In the genomic region with DNA sequence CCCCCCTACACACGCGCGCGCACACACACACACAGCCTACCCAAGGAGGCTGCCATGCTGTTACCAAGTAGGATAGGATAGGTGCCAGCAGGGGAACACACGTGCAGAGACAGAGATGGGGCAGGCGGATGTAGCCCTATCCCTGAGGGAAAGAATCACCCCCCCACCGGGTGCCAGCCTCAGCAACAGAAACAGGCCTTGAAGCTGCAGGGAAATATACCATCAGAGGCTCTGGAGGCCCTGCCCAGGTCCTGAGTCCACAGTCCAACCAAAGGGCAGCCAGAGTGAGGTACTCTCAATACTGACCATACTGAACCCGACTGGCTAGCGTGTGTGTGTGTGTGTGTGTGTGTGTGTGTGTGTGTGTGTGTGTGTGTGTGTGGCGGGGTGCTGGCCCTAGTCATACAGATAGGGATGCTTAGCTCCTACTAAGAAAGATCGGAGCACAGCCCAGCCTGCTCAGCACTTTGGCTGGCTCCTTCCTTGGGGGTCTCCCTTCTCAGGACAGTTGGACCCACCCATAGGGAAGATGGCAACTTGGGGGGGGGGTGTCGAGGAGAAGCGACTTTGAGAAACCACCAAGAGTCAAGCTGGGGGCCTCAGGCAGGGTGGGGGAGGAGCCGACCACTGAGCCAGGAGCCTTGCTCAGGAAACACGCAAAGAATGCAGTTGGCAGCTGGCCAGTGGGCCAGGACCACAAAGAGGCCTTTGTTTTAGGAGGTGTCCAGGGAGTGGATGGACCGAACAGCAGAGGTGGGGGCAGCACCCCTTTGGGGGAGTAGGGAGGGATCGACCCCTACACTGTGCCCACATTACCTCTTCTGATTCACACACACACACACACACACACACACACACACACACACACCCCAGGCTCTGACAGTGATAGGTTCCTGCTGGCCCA, we compare ENCODE assay signal across 7 mouse cellular contexts. TPM values are rescaled to one million over a fixed set of nuclear protein-coding genes. Genes with fewer than 3 reads are reported as not detected.
A peak's percentile ranks its signal among the peaks of the same experiment; 100 is the strongest.
DNase-seq lines count a peak whose midpoint lies in the region; ATAC-seq and TF ChIP-seq lines count a peak whose summit lies in the region.

No protein-coding gene starts in this region.

- no peak overlapping the region for H3K4me2 ChIP-seq in hindbrain, embryonic 16.5 days (ENCODE audit: low read length)
- H3K4me2 ChIP-seq in liver, embryonic 11.5 days = peak overlapping the region; percentile 46
- H3K4me2 ChIP-seq in myocyte (ENCODE audit: low read depth) = peak overlapping the region; percentile 81

- H3K27me3 ChIP-seq in hindbrain, embryonic 16.5 days (replicated peaks; ENCODE audit: control insufficient read depth, insufficient read depth, low read length) = peaks cover 30% of the 10 kb centered on the region
- H3K27me3 ChIP-seq in liver, embryonic 11.5 days (replicated peaks; ENCODE audit: control insufficient read depth, insufficient read depth, low read length) = peaks cover 67% of the 10 kb centered on the region
- no peaks in the 10 kb centered on the region for H3K27me3 ChIP-seq in myocyte (ENCODE audit: control insufficient read depth, insufficient read depth, insufficient read length)

- no peaks in the 10 kb centered on the region for H3K9me3 ChIP-seq in hindbrain, embryonic 16.5 days (ENCODE audit: control insufficient read depth, low read length)
- no peaks in the 10 kb centered on the region for H3K9me3 ChIP-seq in liver, embryonic 11.5 days (ENCODE audit: control insufficient read depth, low read length)

- no peak overlapping the region for H3K4me3 ChIP-seq in hindbrain, embryonic 16.5 days (ENCODE audit: low read length)
- no peak overlapping the region for H3K4me3 ChIP-seq in liver, embryonic 11.5 days (ENCODE audit: low read depth, low read length)
- H3K4me3 ChIP-seq in myocyte = peak overlapping the region; percentile 15

- no peak overlapping the region for H3ac ChIP-seq in myocyte (ENCODE audit: control insufficient read depth, insufficient read length)

- H3K4me1 ChIP-seq in hindbrain, embryonic 16.5 days (ENCODE audit: control insufficient read depth, insufficient read depth, low read depth, low read length) = peaks cover 65% of the 10 kb centered on the region
- peaks cover 40% of the 10 kb centered on the region for H3K4me1 ChIP-seq in liver, embryonic 11.5 days (replicated peaks; ENCODE audit: control insufficient read depth, insufficient read depth, low read length)

- peak overlapping the region; percentile 80 for H3K27ac ChIP-seq in hindbrain, embryonic 16.5 days (ENCODE audit: low read depth, low read length)
- H3K27ac ChIP-seq in liver, embryonic 11.5 days (ENCODE audit: low read depth, low read length) = peak overlapping the region; percentile 9; the same call in 1 of the 2 replicates

- H3K9ac ChIP-seq in hindbrain, embryonic 16.5 days (ENCODE audit: low read depth, low read length) = peak overlapping the region; percentile 27; the same call in 1 of the 2 replicates
- 0 out of 2 replicates have a peak overlapping the region, but pooled peaks have one; percentile 8 for H3K9ac ChIP-seq in liver, embryonic 11.5 days (ENCODE audit: low read depth, low read length)

- no peaks in the 10 kb centered on the region for H3K36me3 ChIP-seq in hindbrain, embryonic 16.5 days (ENCODE audit: control insufficient read depth, insufficient read depth, low read length)
- H3K36me3 ChIP-seq in liver, embryonic 11.5 days (ENCODE audit: control insufficient read depth, insufficient read depth, low read length) = no peaks in the 10 kb centered on the region
- H3K36me3 ChIP-seq in myocyte (ENCODE audit: control insufficient read depth, insufficient read depth) = no peaks in the 10 kb centered on the region

- peaks cover 22% of the 10 kb centered on the region for H3K79me2 ChIP-seq in myocyte (ENCODE audit: control insufficient read depth, insufficient read depth)

- peak; percentile 23 for DNase-seq in ES-CJ7 (ENCODE audit: low read depth, low spot score)
- DNase-seq in brain, adult 2 months (ENCODE audit: low read depth, low spot score) = peak; percentile 66
- DNase-seq in gastrocnemius, postnatal 25 days = peak; percentile 76
- no peak for DNase-seq in liver, embryonic 11.5 days (ENCODE audit: low spot score)

- peak; percentile 71 for ATAC-seq in hindbrain, embryonic 16.5 days
- ATAC-seq in liver, embryonic 11.5 days (replicated peaks; ENCODE audit: low FRiP score) = 0 out of 2 replicates have a peak, but pooled peaks have one; percentile 27
- no peak for ATAC-seq in inflammation-experienced regulatory T-cells, adult 6 months

- TF ChIP-seq POLR2A in myocyte (IDR thresholded peaks at IDR 0.05; ENCODE audit: insufficient read length, low read depth) = no peak

- 5% methylated on average over 15 of the region's 17 CpGs for WGBS in hindbrain, embryonic 16.5 days
- WGBS in liver, embryonic 11.5 days = 31% methylated on average over 17 of the region's 17 CpGs

TF ChIP-seq in myocyte, 11 proteins besides CTCF, POLR2A, EP300 and RAD21:
- peak in 1 of 3 experiments; percentile 20 for TF ChIP-seq MYOG (IDR thresholded peaks at IDR 0.05; ENCODE audit: control insufficient read depth in 1 of 3, insufficient read depth in 1 of 3, insufficient read length in 2 of 3, low read depth in 2 of 3)
- no peak for TF ChIP-seq POLR2AphosphoS2 (IDR thresholded peaks at IDR 0.05; ENCODE audit: insufficient read length, low read depth)

RNA-seq across cellular contexts. Expression of gene G430095P16Rik, which starts 21.0 kb away (rescaled TPM):
- under 1 TPM; 0.54 to 0.67 TPM for total RNA-seq in gastrocnemius, postnatal 25 days (2021)
- polyA plus RNA-seq in hindbrain, embryonic 16.5 days (2015; fragmentation: Nextera tagmentation; extraction: Ambion mirVana) = 0.82 and 0.89 TPM in 2 replicates
- 11.8 and 12.3 TPM in 2 replicates for polyA plus RNA-seq in liver, embryonic 11.5 days (2014; fragmentation: Nextera tagmentation; extraction: Ambion mirVana)
- 9.4 TPM for polyA plus RNA-seq in myocyte (2012; fragmentation: generic; extraction: Trizol)
- polyA plus RNA-seq in inflammation-experienced regulatory T-cells, adult 6 months (2017; shearing (Covaris generic)) = 10 to 100 TPM; 11.7 to 25.0 (median 21.7) TPM

RNA-seq across cellular contexts. Expression of gene Lyl1, which starts 42.5 kb away (rescaled TPM):
- 1 to 10 TPM; 1.3 to 2.0 TPM for total RNA-seq in gastrocnemius, postnatal 25 days (2021)
- 2.6 and 3.2 TPM in 2 replicates for polyA plus RNA-seq in hindbrain, embryonic 16.5 days (2015; fragmentation: Nextera tagmentation; extraction: Ambion mirVana)
- 67.9 and 68.6 TPM in 2 replicates for polyA plus RNA-seq in liver, embryonic 11.5 days (2014; fragmentation: Nextera tagmentation; extraction: Ambion mirVana)
- not detected for polyA plus RNA-seq in myocyte (2012; fragmentation: generic; extraction: Trizol)
- polyA plus RNA-seq in inflammation-experienced regulatory T-cells, adult 6 months (2017; shearing (Covaris generic)) = 1 to 10 TPM in 2 of 3 experiments, under 1 TPM in 1; 0.20 to 2.7 (median 1.3) TPM

RNA-seq across cellular contexts. Expression of gene Nacc1, which starts 56.1 kb away (rescaled TPM):
- 10 to 100 TPM; 20.0 to 22.2 TPM for total RNA-seq in gastrocnemius, postnatal 25 days (2021)
- polyA plus RNA-seq in hindbrain, embryonic 16.5 days (2015; fragmentation: Nextera tagmentation; extraction: Ambion mirVana) = 12.4 and 15.5 TPM in 2 replicates
- polyA plus RNA-seq in liver, embryonic 11.5 days (2014; fragmentation: Nextera tagmentation; extraction: Ambion mirVana) = 23.0 and 25.2 TPM in 2 replicates
- 56.1 TPM for polyA plus RNA-seq in myocyte (2012; fragmentation: generic; extraction: Trizol)
- polyA plus RNA-seq in inflammation-experienced regulatory T-cells, adult 6 months (2017; shearing (Covaris generic)) = 1 to 10 TPM; 9.2 to 9.5 (median 9.4) TPM

RNA-seq across cellular contexts. Expression of gene Nfix, which starts 56.4 kb away (rescaled TPM):
- total RNA-seq in gastrocnemius, postnatal 25 days (2021) = 100 to 1,000 TPM; 447 to 529 TPM
- polyA plus RNA-seq in hindbrain, embryonic 16.5 days (2015; fragmentation: Nextera tagmentation; extraction: Ambion mirVana) = 94.3 and 109 TPM in 2 replicates
- polyA plus RNA-seq in liver, embryonic 11.5 days (2014; fragmentation: Nextera tagmentation; extraction: Ambion mirVana) = 5.0 and 7.1 TPM in 2 replicates
- 65.7 TPM for polyA plus RNA-seq in myocyte (2012; fragmentation: generic; extraction: Trizol)
- polyA plus RNA-seq in inflammation-experienced regulatory T-cells, adult 6 months (2017; shearing (Covaris generic)) = 1 to 10 TPM in 2 of 3 experiments, under 1 TPM in 1; 0.92 to 6.3 (median 3.1) TPM

RNA-seq across cellular contexts. Expression of gene Trmt1, which starts 57.7 kb away (rescaled TPM):
- 10 to 100 TPM; 36.7 to 40.2 TPM for total RNA-seq in gastrocnemius, postnatal 25 days (2021)
- 66.8 and 71.2 TPM in 2 replicates for polyA plus RNA-seq in hindbrain, embryonic 16.5 days (2015; fragmentation: Nextera tagmentation; extraction: Ambion mirVana)
- 94.1 and 95.6 TPM in 2 replicates for polyA plus RNA-seq in liver, embryonic 11.5 days (2014; fragmentation: Nextera tagmentation; extraction: Ambion mirVana)
- 94.4 TPM for polyA plus RNA-seq in myocyte (2012; fragmentation: generic; extraction: Trizol)
- polyA plus RNA-seq in inflammation-experienced regulatory T-cells, adult 6 months (2017; shearing (Covaris generic)) = 10 to 100 TPM; 28.0 to 61.1 (median 55.5) TPM

Comparison
In these comparisons a context has a peak if more than half of its experiments do, and no peak if none do; other contexts are left out.
1. RNA of gene Lyl1, which starts 42.5 kb away (polyA plus RNA-seq): 67.9 to 68.6 TPM in liver, embryonic 11.5 days; 2.6 to 3.2 TPM in hindbrain, embryonic 16.5 days, 0.20 to 2.7 TPM in inflammation-experienced regulatory T-cells, adult 6 months and not detected in myocyte (single experiment); every median in the first group is over 10 times any median in the second.